Mouse (Mus musculus) c-Kit-positive CD71-negative TER-119-negative erythroid progenitor cells, embryonic 14.5 days (primary cell): ENCODE measurements around the gene Itpa.

ENCODE experiments used
- DNase-seq: peaks from one replicate; pipeline ENCODE4 v3.0.0-alpha.2; 2013; ENCODE audit warnings: low read depth

Itpa gene

DNA sequence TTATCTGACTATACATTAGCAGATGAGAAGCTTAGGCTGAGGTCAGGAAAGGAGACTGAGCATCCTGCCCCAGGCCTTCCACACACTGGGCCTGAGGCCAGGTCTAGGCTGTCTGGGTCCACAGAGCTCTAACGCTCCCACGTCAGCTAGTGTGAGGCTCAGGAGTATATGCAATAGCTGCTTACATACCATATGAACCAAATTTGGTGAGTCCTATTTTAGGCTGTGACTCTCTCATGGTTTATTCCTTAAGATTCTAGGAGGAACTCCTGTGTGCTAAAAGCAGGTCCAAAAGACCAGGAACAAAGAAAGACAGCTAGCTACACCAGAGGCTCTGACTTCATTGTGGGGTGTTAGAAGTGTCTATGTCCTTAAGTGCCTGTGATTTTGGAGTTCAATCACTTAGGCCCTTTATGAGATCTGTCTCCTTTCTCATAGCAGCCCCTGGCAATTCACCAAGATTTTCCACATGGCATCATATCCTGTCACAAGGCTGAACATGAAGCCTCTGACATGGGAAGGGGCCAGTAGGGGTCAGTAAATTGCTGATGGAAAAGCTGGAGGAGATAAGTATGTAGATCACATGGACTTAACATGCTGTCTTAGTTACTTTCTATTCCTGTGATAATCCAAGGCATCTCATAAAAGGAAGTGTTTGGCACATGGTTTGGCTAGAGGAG lies 61.6 kb downstream of the Itpa start:
- no peak for DNase-seq

DNA sequence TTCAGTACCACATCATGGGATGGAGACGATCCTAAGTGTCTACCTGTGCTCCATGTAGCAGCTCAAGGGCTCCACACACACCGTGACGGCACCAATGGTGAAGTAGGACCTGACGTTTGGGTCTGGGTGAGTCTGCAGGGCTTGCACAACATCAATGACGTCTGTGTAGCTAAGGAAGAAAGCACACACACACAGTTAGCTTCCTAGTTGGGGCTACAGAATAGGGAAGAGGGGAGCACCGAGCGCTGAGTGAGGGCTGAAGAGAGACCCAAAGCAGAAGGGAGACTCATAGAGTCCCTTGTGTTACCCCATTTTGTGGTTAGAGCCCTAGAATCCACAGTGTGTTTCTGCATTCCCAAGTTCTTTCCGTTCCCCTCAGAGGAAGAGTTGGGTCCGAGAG lies 63.3 kb downstream of the Itpa start:
- DNase-seq = peak; percentile 12
